Mouse (Mus musculus) lung, embryonic 16.5 days (tissue): ENCODE measurements around the gene Neurl3. TPM values are rescaled to one million over a fixed set of nuclear protein-coding genes. Genes with fewer than 3 reads are reported as not detected.
A peak's percentile ranks its signal among the peaks of the same experiment; 100 is the strongest.

Experiments
- ATAC-seq: fragments of 200-750 bp; cut with Nextera tagmentation; 2 replicates; pipeline ENCODE4 v1.8.0; 2017; ENCODE audit warnings: low read depth, mild to moderate bottlenecking, moderate library complexity
- H3K27ac ChIP-seq: fragments of 300-500 bp; sonication (generic); 2 replicates; pipeline ENCODE4 v1.5.1; 2014; ENCODE audit warnings: mild to moderate bottlenecking, control low read depth, low read length
- H3K27me3 ChIP-seq: fragments of 300-500 bp; sonication (generic); 2 replicates; pipeline ENCODE4 v1.6.1; 2014; ENCODE audit warnings: low read depth, low read length, mixed read lengths; ENCODE audit not compliant: control insufficient read depth, insufficient read depth
- H3K36me3 ChIP-seq: fragments of 300-500 bp; sonication (generic); 2 replicates; pipeline ENCODE4 v1.6.1; 2014; ENCODE audit warnings: low read length; ENCODE audit not compliant: control insufficient read depth, insufficient read depth
- H3K4me1 ChIP-seq: fragments of 300-500 bp; sonication (generic); replicated peaks from 2 replicates; pipeline ENCODE4 v1.6.1; 2014; ENCODE audit warnings: low read length, mixed read lengths; ENCODE audit not compliant: control insufficient read depth, insufficient read depth
- H3K4me2 ChIP-seq: fragments of 300-500 bp; sonication (generic); 2 replicates; pipeline ENCODE4 v1.6.1; 2014; ENCODE audit warnings: low read depth, low read length, control low read depth
- H3K4me3 ChIP-seq: fragments of 300-500 bp; sonication (generic); 2 replicates; pipeline ENCODE4 v1.5.1; 2014; ENCODE audit warnings: mild to moderate bottlenecking, low read length, control low read depth
- H3K9ac ChIP-seq: fragments of 300-500 bp; sonication (generic); 2 replicates; pipeline ENCODE4 v1.6.1; 2014; ENCODE audit warnings: low read length, control low read depth
- H3K9me3 ChIP-seq: fragments of 300-500 bp; sonication (generic); 2 replicates; pipeline ENCODE4 v1.6.1; 2016; ENCODE audit warnings: low read length; ENCODE audit not compliant: control insufficient read depth
- WGBS: fragments of 180-500 bp; shearing (Covaris S2); extraction: QIAGEN DNeasy Blood & Tissue Kit; methylation state at CpG from one replicate; pipeline ENCODE4 v1.1.7; 2014; 5-methylcytosine and 5-hydroxymethylcytosine counted together
- polyA plus RNA-seq: library from polyadenylated mRNA; unstranded; fragments of >200 nt; fragmentation: Nextera tagmentation; extraction: Ambion mirVana; gene quantifications from 2 replicates; pipeline ENCODE4 v1.2.1, GENCODE M21; 2015

The Neurl3 gene
- polyA plus RNA-seq, 1 experiment from 2014 or later, result 7.5 TPM

DNA sequence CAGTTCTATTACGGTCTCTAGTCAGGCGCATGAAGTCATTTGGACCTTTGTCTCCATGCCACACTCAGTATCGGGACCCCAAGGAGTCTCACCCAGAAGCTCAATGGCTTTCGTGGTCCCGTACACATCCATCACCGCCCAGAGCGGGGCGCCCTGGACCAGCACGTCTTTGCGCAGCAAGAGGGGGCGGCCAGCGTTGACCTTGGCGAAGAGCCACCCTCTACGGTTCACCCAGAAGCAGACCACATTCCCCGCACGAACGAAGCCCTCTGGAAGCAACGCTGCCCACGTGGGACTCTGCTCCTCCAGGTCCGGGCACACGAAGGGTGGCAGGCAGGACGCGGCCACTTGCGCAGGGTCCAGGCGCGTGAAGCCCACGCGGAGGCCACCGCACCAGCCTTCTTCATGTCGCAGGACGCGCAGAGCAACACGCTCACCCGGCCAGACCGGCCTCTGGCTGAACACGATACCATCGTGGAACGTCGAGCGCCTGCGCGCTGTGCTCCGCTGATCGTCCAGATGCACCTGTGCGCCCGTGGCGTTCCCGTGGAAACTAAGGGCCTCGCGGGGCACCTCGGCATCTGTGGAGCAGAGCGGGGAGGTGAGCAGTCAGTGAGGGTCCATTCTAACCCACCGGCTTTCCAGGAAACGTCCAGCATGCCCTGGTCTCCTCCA lies 5.2 kb downstream of the Neurl3 start:
- H3K9ac ChIP-seq, result peak overlapping the region; percentile 33; the same call in 1 of the 2 replicates
- H3K36me3 ChIP-seq, result no peaks in the 10 kb centered on the region
- H3K9me3 ChIP-seq, result no peaks in the 10 kb centered on the region
- H3K27me3 ChIP-seq, result no peaks in the 10 kb centered on the region
- ATAC-seq, result no peak
- no peak overlapping the region for H3K27ac ChIP-seq
- H3K4me1 ChIP-seq, result peaks cover 31% of the 10 kb centered on the region
- peak overlapping the region; percentile 48 for H3K4me2 ChIP-seq
- WGBS, result 35% methylated on average over 54 of the region's 54 CpGs
- H3K4me3 ChIP-seq, result peak overlapping the region; percentile 17

DNA sequence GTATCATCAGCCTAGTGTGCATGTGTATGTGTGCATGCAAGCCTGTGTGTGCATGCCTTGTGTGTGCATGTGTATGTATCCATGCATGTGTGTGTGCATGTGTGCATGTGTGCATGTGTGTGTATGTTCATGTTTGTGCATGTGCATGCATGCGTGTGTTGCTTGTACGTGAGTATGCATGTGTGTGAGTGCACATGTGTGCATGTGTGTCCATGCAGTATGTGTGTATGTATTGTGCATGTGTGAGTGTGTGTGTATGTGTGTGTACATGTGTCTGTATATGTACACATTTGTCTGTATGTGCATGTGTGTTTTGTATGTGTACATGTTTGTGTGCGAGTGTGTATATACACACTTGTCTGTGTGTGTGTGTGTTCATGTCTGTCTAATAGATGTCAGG lies 6.9 kb downstream of the Neurl3 start:
- H3K4me3 ChIP-seq, result no peak overlapping the region
- no peaks in the 10 kb centered on the region for H3K27me3 ChIP-seq
- H3K4me1 ChIP-seq, result peaks cover 29% of the 10 kb centered on the region
- ATAC-seq, result no peak
- H3K4me2 ChIP-seq, result no peak overlapping the region
- no peaks in the 10 kb centered on the region for H3K36me3 ChIP-seq
- no peak overlapping the region for H3K9ac ChIP-seq
- H3K27ac ChIP-seq, result no peak overlapping the region
- H3K9me3 ChIP-seq, result no peaks in the 10 kb centered on the region
- 97% methylated on average over 3 of the region's 3 CpGs for WGBS

DNA sequence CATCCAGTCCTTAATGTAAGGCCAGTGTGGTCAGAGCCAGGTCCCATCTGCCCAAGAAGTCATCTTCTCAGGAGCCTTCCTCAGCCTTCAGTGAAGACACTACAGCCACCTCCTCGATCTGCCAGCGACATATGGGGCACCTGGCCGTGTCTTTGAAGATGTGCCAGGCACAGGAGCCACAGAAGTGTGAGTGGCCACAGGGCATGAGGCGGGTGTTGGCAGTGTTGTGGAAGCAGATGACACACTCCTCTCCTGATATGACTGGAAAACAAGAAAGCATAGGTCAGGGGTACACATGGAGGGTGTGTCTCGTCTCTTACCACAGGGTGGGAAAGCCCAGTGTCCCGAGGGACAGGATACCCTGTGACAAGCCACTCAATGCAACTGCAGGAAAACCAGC lies 8.2 kb downstream of the Neurl3 start:
- Histone ChIP-seq H3K4me3 (no peak overlapping the region), H3K9me3 (no peaks in the 10 kb centered on the region), H3K27ac (no peak overlapping the region), H3K36me3 (no peaks in the 10 kb centered on the region), H3K4me2 (no peak overlapping the region), H3K4me1 (peaks cover 18% of the 10 kb centered on the region), H3K27me3 (no peaks in the 10 kb centered on the region), H3K9ac (no peak overlapping the region)
- 79% methylated on average over 6 of the region's 6 CpGs for WGBS
- no peak for ATAC-seq

DNA sequence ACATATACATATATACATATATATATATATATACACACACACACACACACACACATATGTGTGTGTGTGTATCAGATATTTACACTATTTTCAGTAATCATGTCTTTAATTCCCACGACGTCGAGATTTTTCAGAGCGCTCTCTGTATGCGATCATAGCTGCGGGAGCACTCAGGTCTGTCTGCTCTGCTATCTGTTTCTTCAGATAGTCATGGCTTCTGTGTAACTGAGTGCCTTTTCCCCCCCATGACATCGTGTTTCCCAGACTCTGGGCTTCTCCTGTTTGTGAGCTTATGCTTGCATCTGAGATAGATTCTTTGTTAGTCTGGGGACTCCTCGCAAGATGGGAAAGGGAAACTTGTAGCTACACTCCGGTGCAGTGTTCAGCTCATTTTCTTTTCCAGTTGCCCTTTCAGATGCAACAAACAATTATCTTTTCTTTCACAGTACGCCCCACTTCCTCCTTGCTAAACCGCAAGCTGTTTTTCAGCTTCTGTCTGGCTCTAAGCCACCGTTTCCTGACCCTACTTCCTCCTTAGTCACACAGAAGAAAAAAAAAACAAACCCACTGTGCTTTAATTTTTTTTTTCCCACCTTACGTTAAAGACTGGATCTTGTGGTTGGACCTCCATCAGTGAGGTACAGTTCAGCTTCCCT lies 10.5 kb downstream of the Neurl3 start:
- Histone ChIP-seq H3K27ac (peak overlapping the region; percentile 74), H3K9ac (peak overlapping the region; percentile 27; the same call in 1 of the 2 replicates), H3K4me3 (no peak overlapping the region), H3K9me3 (peaks cover 2% of the 10 kb centered on the region), H3K4me1 (peaks cover 4% of the 10 kb centered on the region), H3K4me2 (0 out of 2 replicates have a peak overlapping the region, but pooled peaks have one; percentile 27), H3K36me3 (no peaks in the 10 kb centered on the region), H3K27me3 (no peaks in the 10 kb centered on the region)
- 43% methylated on average over 13 of the region's 13 CpGs for WGBS
- peak; percentile 38; the same call in 1 of the 2 replicates for ATAC-seq

DNA sequence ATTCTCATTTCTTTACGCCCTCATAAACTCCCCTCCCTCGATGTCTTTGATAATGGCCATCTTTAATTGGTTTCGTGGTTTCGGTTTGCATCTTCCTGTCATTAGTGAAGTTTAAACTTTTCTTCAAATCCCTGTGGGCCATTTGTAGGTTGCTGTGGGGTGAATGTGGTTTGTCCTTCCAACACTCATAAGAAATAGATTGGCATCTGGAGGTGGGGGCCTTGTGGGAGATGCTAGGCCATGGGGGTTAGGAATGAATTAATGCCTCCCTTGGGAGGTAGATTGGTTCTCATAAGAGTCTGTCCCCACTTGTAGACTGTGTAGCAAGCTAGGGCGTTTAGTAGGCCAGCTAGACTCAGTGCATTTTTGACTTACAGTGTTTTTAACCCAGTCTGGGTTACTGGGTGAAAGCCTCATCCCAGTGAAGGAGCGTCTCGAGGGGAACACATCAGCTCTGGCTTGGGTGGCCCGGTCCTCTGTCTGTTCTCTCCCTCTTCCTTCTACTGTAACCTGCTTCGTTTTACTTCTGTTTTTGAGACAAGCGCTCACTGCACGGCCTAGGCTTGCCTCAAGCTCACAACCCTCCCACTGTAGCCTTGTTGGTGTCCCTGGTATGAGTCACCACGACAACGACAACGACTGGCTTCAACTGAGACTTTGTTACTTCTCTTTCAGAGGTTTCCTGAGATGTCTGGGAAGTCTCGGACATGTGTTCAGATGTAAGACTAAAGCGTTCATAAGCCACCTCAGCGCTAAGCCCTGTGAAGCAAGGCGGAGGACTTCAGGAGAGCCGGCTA lies 12.6 kb downstream of the Neurl3 start:
- H3K27ac ChIP-seq, result no peak overlapping the region
- H3K4me3 ChIP-seq, result no peak overlapping the region
- H3K4me1 ChIP-seq, result 0 out of 2 replicates have a peak, but pooled peaks cover 4% of the 10 kb centered on the region
- H3K9me3 ChIP-seq, result peaks cover 3% of the 10 kb centered on the region
- WGBS, result 77% methylated on average over 19 of the region's 19 CpGs
- no peak overlapping the region for H3K9ac ChIP-seq
- no peaks in the 10 kb centered on the region; the same call in 1 of the 2 replicates for H3K27me3 ChIP-seq
- ATAC-seq, result no peak
- H3K4me2 ChIP-seq, result no peak overlapping the region
- H3K36me3 ChIP-seq, result no peaks in the 10 kb centered on the region

DNA sequence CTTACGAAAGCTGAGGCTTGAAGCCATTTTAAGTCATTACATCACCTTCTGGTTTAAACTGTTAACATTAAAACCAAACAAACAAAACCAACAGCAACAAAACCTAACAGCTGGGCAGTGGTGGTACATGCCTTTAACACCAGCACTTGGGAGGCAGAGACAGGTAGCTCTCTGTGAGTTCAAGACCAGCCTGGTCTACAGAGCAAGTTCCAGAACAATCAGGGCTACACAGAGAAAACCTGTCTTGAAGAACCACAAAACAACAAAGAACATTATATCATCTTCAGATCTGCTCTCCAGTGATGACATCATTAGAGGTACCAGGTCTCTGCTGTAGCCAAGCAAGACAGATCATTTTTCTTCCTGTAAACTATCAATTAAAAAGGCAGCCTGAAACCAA lies 14.1 kb downstream of the Neurl3 start:
- no peak for ATAC-seq
- H3K9me3 ChIP-seq, result peaks cover 8% of the 10 kb centered on the region
- WGBS, result 96% methylated on average over 1 of the region's 1 CpGs
- H3K27ac ChIP-seq, result no peak overlapping the region
- H3K4me1 ChIP-seq, result 0 out of 2 replicates have a peak, but pooled peaks cover 4% of the 10 kb centered on the region
- H3K36me3 ChIP-seq, result 0 out of 2 replicates have a peak, but pooled peaks cover 2% of the 10 kb centered on the region
- no peak overlapping the region for H3K9ac ChIP-seq
- no peak overlapping the region for H3K4me3 ChIP-seq
- H3K27me3 ChIP-seq, result no peaks in the 10 kb centered on the region; the same call in 1 of the 2 replicates
- no peak overlapping the region for H3K4me2 ChIP-seq

DNA sequence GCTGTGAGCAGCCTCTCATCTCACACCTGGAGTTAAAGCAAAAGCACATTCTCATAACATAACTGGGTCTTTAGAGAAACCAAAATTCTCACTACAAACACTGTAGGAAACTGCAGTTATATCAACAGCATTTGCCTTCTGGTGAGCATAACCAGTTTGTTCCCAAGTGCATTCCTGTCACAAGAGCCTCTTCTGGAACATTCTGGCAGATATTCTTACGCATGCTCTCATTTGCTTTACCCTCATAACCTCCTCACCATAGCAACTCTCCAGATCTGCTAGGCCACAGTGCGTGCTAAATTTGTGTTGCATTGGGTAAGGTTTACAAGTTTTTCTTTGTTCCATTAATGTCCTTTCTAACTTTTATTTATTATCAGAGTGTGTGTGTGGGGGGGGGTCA lies 15.2 kb downstream of the Neurl3 start:
- Histone ChIP-seq H3K4me3 (no peak overlapping the region), H3K36me3 (0 out of 2 replicates have a peak, but pooled peaks cover 2% of the 10 kb centered on the region), H3K27ac (no peak overlapping the region), H3K9ac (no peak overlapping the region), H3K4me2 (no peak overlapping the region), H3K4me1 (peaks cover 4% of the 10 kb centered on the region; the same call in 1 of the 2 replicates), H3K9me3 (peaks cover 8% of the 10 kb centered on the region), H3K27me3 (peaks cover under 1% of the 10 kb centered on the region; the same call in 1 of the 2 replicates)
- 67% methylated on average over 2 of the region's 2 CpGs for WGBS
- ATAC-seq, result no peak

DNA sequence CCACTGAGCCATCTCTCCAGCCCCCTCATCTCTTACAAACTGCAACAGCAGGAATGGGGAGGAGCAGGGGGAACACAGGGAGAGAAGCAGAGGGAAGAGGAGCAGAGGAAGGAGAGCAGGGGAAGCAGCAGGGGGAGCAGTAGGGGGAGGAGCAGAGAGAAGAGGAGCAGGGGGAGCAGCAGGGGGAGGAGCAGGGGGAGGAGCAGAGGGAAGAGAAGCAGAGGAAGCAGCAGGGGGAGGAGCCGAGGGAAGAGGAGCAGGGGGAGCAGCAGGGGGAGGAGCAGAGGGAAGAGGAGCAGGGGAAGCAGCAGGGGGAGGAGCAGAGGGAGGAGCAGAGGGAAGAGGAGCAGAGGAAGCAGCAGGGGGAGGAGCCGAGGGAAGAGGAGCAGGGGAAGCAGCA lies 15.8 kb downstream of the Neurl3 start:
- Histone ChIP-seq H3K9me3 (peaks cover 8% of the 10 kb centered on the region), H3K9ac (no peak overlapping the region), H3K27ac (no peak overlapping the region), H3K27me3 (peaks cover 3% of the 10 kb centered on the region), H3K4me1 (no peaks in the 10 kb centered on the region; the same call in 1 of the 2 replicates), H3K4me2 (no peak overlapping the region), H3K36me3 (0 out of 2 replicates have a peak, but pooled peaks cover 2% of the 10 kb centered on the region), H3K4me3 (no peak overlapping the region)
- 45% methylated on average over 2 of the region's 2 CpGs for WGBS
- no peak for ATAC-seq

DNA sequence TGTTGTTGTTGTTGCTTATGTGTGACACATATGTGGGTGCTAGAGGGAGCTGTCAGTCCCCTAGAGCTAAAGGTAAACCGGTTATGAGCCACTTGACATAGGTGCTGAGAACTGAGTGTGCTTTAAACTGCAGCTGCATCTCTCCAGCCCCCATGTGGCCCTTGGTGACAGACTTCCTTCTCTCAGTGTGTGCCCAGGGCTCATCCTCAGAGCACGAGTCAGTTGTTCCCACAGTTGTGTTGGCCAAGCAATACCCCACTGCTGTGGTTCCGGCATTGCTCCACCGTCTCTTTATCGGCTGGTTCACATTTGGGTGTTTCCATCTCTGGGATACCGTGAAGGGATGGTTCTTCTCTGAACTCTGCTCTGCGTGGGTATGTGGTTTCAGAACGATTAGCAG lies 17.2 kb downstream of the Neurl3 start:
- Histone ChIP-seq H3K4me2 (no peak overlapping the region), H3K9me3 (peaks cover 8% of the 10 kb centered on the region), H3K27ac (no peak overlapping the region), H3K27me3 (peaks cover 3% of the 10 kb centered on the region), H3K4me3 (no peak overlapping the region), H3K36me3 (0 out of 2 replicates have a peak, but pooled peaks cover 2% of the 10 kb centered on the region), H3K9ac (no peak overlapping the region), H3K4me1 (no peaks in the 10 kb centered on the region; the same call in 1 of the 2 replicates)
- WGBS, result 84% methylated on average over 8 of the region's 8 CpGs
- no peak for ATAC-seq
